Mouse (Mus musculus) olfactory bulb, adult 2 months (tissue): ENCODE measurements around the gene Prss57. TPM values are rescaled to one million over a fixed set of nuclear protein-coding genes. Genes with fewer than 3 reads are reported as not detected.

Source experiments
- H3K27ac ChIP-seq: fragments of 200-500 bp; 2 replicates; pipeline ENCODE4 v1.5.1; 2012; ENCODE audit warnings: low read depth, low read length; ENCODE audit not compliant: insufficient read depth
- H3K4me1 ChIP-seq: fragments of 200-500 bp; 2 replicates; pipeline ENCODE4 v1.6.1; 2012; ENCODE audit warnings: low read length; ENCODE audit not compliant: control insufficient read depth, insufficient read depth
- H3K4me3 ChIP-seq: fragments of 200-500 bp; 2 replicates; pipeline ENCODE4 v1.5.1; 2012; ENCODE audit warnings: mild to moderate bottlenecking, low read depth, low read length, moderate library complexity; ENCODE audit not compliant: insufficient read depth
- CTCF ChIP-seq: fragments of 200-500 bp; IDR thresholded peaks from 2 replicates; pipeline ENCODE4 v1.5.1; 2012; ENCODE audit warnings: low read depth, mild to moderate bottlenecking, low read length, moderate library complexity; ENCODE audit not compliant: insufficient read depth
- POLR2A ChIP-seq: fragments of 200-500 bp; IDR thresholded peaks from 2 replicates; pipeline ENCODE4 v1.6.1; 2012; ENCODE audit warnings: mild to moderate bottlenecking, low read depth, low read length, moderate library complexity; ENCODE audit not compliant: insufficient read depth
- WGBS: fragments of 180-500 bp; shearing (Covaris S2); methylation state at CpG from one replicate; pipeline ENCODE4 v1.1.7; 2018; 5-methylcytosine and 5-hydroxymethylcytosine counted together
- polyA plus RNA-seq: library from polyadenylated mRNA; stranded (reverse); fragments of >200 nt; gene quantifications from 2 replicates; pipeline ENCODE4 v1.2.4, GENCODE M21; 2012; ENCODE audit warnings: low replicate concordance; ENCODE audit not compliant: missing spikeins, insufficient read depth, insufficient read length

The Prss57 gene
- polyA plus RNA-seq, 1 experiment = not detected

- Histone ChIP-seq H3K4me1 (peaks cover 28% of the 10 kb centered on the region), H3K27ac (no peak overlapping the region), H3K4me3 (peak overlapping the region; percentile 56)
- TF ChIP-seq POLR2A (no peak), CTCF (peak; percentile 95)
- 1% methylated on average over 55 of the region's 55 CpGs for WGBS
Observed at GRCm38 (mm10) chr10:79779784-79780663, 10.7 kb downstream of the Prss57 start.

- 16% methylated on average over 2 of the region's 2 CpGs for WGBS
- Histone ChIP-seq H3K27ac (no peak overlapping the region), H3K4me1 (peaks cover 25% of the 10 kb centered on the region), H3K4me3 (no peak overlapping the region)
- TF ChIP-seq POLR2A = no peak
- TF ChIP-seq CTCF = no peak
Observed at GRCm38 (mm10) chr10:79779193-79779592, 11.6 kb downstream of the Prss57 start.

GRCm38 (mm10) chr10:79778006-79778405, 12.8 kb downstream of the Prss57 start:
- no peak overlapping the region for H3K27ac ChIP-seq
- TF ChIP-seq POLR2A = no peak
- peaks cover 24% of the 10 kb centered on the region for H3K4me1 ChIP-seq
- 32% methylated on average over 15 of the region's 15 CpGs for WGBS
- H3K4me3 ChIP-seq = no peak overlapping the region

DNA sequence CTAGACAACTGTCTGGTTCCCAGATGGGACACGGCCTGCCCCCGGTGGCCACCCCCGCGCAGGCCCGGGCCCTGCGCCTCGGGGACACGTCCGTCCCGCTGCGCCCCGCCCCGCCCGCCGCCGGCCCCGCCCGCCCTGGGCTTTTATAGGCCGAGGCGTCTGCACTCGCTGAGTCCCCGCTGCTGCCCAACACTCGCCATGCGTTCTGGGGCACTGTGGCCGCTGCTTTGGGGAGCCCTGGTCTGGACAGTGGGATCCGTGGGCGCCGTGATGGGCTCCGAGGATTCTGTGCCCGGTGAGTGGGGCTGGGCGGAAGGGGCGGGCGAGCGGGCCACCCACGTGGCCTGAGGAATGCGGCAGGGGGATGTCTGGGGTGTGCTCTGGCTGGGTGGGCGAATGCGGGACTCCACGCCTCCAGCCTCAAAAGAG, 13.6 kb downstream of the Prss57 start, which contains the start of gene Fstl3:
Gene Fstl3, plus strand, starts transcription at position 170 of the 429 bp plus-strand sequence.
- H3K4me3 ChIP-seq = no peak within 1 kb of the TSS
- TF ChIP-seq POLR2A = no peak
- WGBS = 10% methylated on average over 39 of the region's 39 CpGs

GRCm38 (mm10) chr10:79774486-79775279, 16.1 kb downstream of the Prss57 start:
- TF ChIP-seq CTCF = no peak
- TF ChIP-seq POLR2A = no peak
- no peak overlapping the region for H3K27ac ChIP-seq
- 55% methylated on average over 5 of the region's 5 CpGs for WGBS
- peaks cover 5% of the 10 kb centered on the region for H3K4me1 ChIP-seq
- no peak overlapping the region for H3K4me3 ChIP-seq

More for the DNA sequence above, 13.6 kb downstream of the Prss57 start, which contains the start of gene Fstl3:
- peaks cover 24% of the 10 kb centered on the region for H3K4me1 ChIP-seq
- no peak within 1 kb of the TSS for H3K27ac ChIP-seq

- TF ChIP-seq POLR2A = no peak
- no peak for TF ChIP-seq CTCF
- peaks cover 7% of the 10 kb centered on the region for H3K4me1 ChIP-seq
- WGBS = 94% methylated on average over 2 of the region's 2 CpGs
- H3K27ac ChIP-seq = no peak overlapping the region
- no peak overlapping the region for H3K4me3 ChIP-seq
Observed at GRCm38 (mm10) chr10:79773208-79773607, 17.6 kb downstream of the Prss57 start.

- WGBS = 89% methylated on average over 3 of the region's 3 CpGs
- Histone ChIP-seq H3K4me3 (no peak overlapping the region), H3K4me1 (peaks cover 5% of the 10 kb centered on the region; the same call in 1 of the 2 replicates), H3K27ac (no peak overlapping the region)
- TF ChIP-seq CTCF (no peak), POLR2A (no peak)
Observed at GRCm38 (mm10) chr10:79772320-79772719, 18.4 kb downstream of the Prss57 start.

- WGBS = 68% methylated on average over 4 of the region's 4 CpGs
- H3K4me1 ChIP-seq = peaks cover 21% of the 10 kb centered on the region
Observed at GRCm38 (mm10) chr10:79769329-79769728, 21.4 kb downstream of the Prss57 start.

DNA sequence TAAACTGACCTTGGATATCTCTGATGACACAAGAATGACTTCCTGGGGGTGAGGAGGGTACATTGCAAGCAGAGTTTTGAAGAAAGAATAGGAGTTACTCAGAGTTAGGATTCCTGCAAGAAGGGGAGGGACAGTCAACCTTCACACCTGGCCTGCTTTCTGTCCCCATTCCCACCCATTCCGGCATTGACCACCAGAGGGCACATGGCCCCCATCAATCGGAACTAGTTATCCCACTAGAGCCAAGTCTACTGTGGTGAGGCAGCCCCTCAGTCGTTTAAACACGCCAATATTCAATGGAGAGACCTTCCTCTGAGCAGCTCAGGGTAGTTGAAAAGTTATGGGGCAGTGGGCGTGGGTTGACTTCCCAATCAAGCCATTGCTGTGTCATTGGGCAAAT, 22.4 kb downstream of the Prss57 start:
- H3K4me1 ChIP-seq = peaks cover 29% of the 10 kb centered on the region
- under 1% methylated on average over 5 of the region's 5 CpGs for whole genome bisulfite sequencing
- TF ChIP-seq CTCF (peak; percentile 46; the same call in 1 of the 2 replicates), POLR2A (no peak)
- peak overlapping the region; percentile 75; the same call in 1 of the 2 replicates for H3K27ac ChIP-seq
- peak overlapping the region; percentile 91 for H3K4me3 ChIP-seq

More at GRCm38 (mm10) chr10:79769329-79769728, 21.4 kb downstream of the Prss57 start:
- Histone ChIP-seq H3K4me3 (no peak overlapping the region), H3K27ac (no peak overlapping the region)
- TF ChIP-seq POLR2A (no peak), CTCF (no peak)
